Mouse (Mus musculus) embryonic facial prominence, embryonic 15.5 days (tissue): ENCODE measurements around the gene Phf11b. TPM values are rescaled to one million over a fixed set of nuclear protein-coding genes. Genes with fewer than 3 reads are reported as not detected.
"Not testable (repeated sequence)": the region's sequence is repeated elsewhere in the genome, so short reads cannot be mapped to it uniquely, and the experiment has no call there.

Experiments used
- ATAC-seq: fragments of 200-750 bp; cut with Nextera tagmentation; 2 replicates; pipeline ENCODE4 v1.8.0; 2017; ENCODE audit warnings: low read depth, moderate TSS enrichment; ENCODE audit not compliant: insufficient number of reproducible peaks, low FRiP score, low TSS enrichment
- H3K27ac ChIP-seq: fragments of 300-500 bp; sonication (generic); replicated peaks from 2 replicates; pipeline ENCODE4 v1.5.1; 2015; ENCODE audit warnings: mild to moderate bottlenecking, inconsistent platforms
- H3K27me3 ChIP-seq: fragments of 300-500 bp; sonication (generic); 2 replicates; pipeline ENCODE4 v1.6.1; 2015; ENCODE audit warnings: inconsistent platforms
- H3K36me3 ChIP-seq: fragments of 300-500 bp; sonication (generic); 2 replicates; pipeline ENCODE4 v1.6.1; 2015; ENCODE audit warnings: mild to moderate bottlenecking, inconsistent platforms
- H3K4me1 ChIP-seq: fragments of 300-500 bp; sonication (generic); 2 replicates; pipeline ENCODE4 v1.6.1; 2015; ENCODE audit warnings: inconsistent platforms
- H3K4me2 ChIP-seq: fragments of 300-500 bp; sonication (generic); replicated peaks from 2 replicates; pipeline ENCODE4 v1.6.1; 2015; ENCODE audit warnings: mild to moderate bottlenecking, inconsistent platforms
- H3K4me3 ChIP-seq: fragments of 300-500 bp; sonication (generic); replicated peaks from 2 replicates; pipeline ENCODE4 v1.5.1; 2015; ENCODE audit warnings: mild to moderate bottlenecking, inconsistent platforms
- H3K9ac ChIP-seq: fragments of 300-500 bp; sonication (generic); 2 replicates; pipeline ENCODE4 v1.6.1; 2015; ENCODE audit warnings: inconsistent platforms
- H3K9me3 ChIP-seq: fragments of 300-500 bp; sonication (generic); replicated peaks from 2 replicates; pipeline ENCODE4 v1.6.1; 2016; ENCODE audit warnings: inconsistent platforms
- WGBS: fragments of 180-500 bp; shearing (Covaris S2); methylation state at CpG from one replicate; pipeline ENCODE4 v1.1.7; 2015; 5-methylcytosine and 5-hydroxymethylcytosine counted together
- polyA plus RNA-seq: library from polyadenylated mRNA; unstranded; fragments of >200 nt; fragmentation: Nextera tagmentation; extraction: Ambion mirVana; gene quantifications from 2 replicates; pipeline ENCODE4 v1.2.1, GENCODE M21; 2015

Phf11b gene
- 0.85 and 1.1 TPM in 2 replicates for polyA plus RNA-seq

GRCm38 (mm10) chr14:59341189-59341588 is at the start of gene Phf11b:
Gene Phf11b (minus strand): TSS chr14:59341351.
- not testable (repeated sequence) for H3K4me1 ChIP-seq, H3K27ac ChIP-seq, H3K36me3 ChIP-seq, H3K4me3 ChIP-seq, H3K4me2 ChIP-seq, H3K9me3 ChIP-seq, H3K9ac ChIP-seq, H3K27me3 ChIP-seq, ATAC-seq
- WGBS = 74% methylated on average over 1 of the region's 1 CpGs

- H3K36me3 ChIP-seq, ATAC-seq, H3K27ac ChIP-seq, H3K4me3 ChIP-seq, H3K4me2 ChIP-seq, H3K9ac ChIP-seq, H3K27me3 ChIP-seq, H3K9me3 ChIP-seq, H3K4me1 ChIP-seq: not testable (repeated sequence)
- WGBS = 53% methylated on average over 4 of the region's 4 CpGs
Measured at GRCm38 (mm10) chr14:59390181-59390580, 49.0 kb upstream of the Phf11b start.

GRCm38 (mm10) chr14:59389532-59389931 is 48.4 kb upstream of the Phf11b start:
- Histone ChIP-seq H3K4me1 (no peaks in the 10 kb centered on the region), H3K36me3 (no peaks in the 10 kb centered on the region), H3K27ac (no peak overlapping the region), H3K27me3 (no peaks in the 10 kb centered on the region), H3K4me2 (no peak overlapping the region), H3K4me3 (no peak overlapping the region), H3K9ac (no peak overlapping the region), H3K9me3 (no peaks in the 10 kb centered on the region)
- 54% methylated on average over 1 of the region's 1 CpGs for WGBS
- ATAC-seq = no peak

- no peaks in the 10 kb centered on the region for H3K4me1 ChIP-seq
- no peaks in the 10 kb centered on the region for H3K9me3 ChIP-seq
- ATAC-seq = no peak
- no peak overlapping the region for H3K27ac ChIP-seq
- H3K4me2 ChIP-seq = no peak overlapping the region
- no peak overlapping the region for H3K4me3 ChIP-seq
- no peaks in the 10 kb centered on the region for H3K27me3 ChIP-seq
- H3K9ac ChIP-seq = no peak overlapping the region
- 91% methylated on average over 25 of the region's 25 CpGs for WGBS
- H3K36me3 ChIP-seq = no peaks in the 10 kb centered on the region
Measured at GRCm38 (mm10) chr14:59370348-59371068, 29.4 kb upstream of the Phf11b start.

- ATAC-seq = no peak
- Histone ChIP-seq H3K4me2 (no peak overlapping the region), H3K36me3 (no peaks in the 10 kb centered on the region), H3K27ac (no peak overlapping the region), H3K4me3 (no peak overlapping the region), H3K4me1 (peaks cover 5% of the 10 kb centered on the region; the same call in 1 of the 2 replicates), H3K9me3 (no peaks in the 10 kb centered on the region), H3K9ac (no peak overlapping the region), H3K27me3 (no peaks in the 10 kb centered on the region)
- 73% methylated on average over 8 of the region's 8 CpGs for WGBS
Measured at GRCm38 (mm10) chr14:59366386-59367105, 25.4 kb upstream of the Phf11b start.

GRCm38 (mm10) chr14:59365244-59365644 is 24.1 kb upstream of the Phf11b start, which contains the start of gene Phf11d:
Gene Phf11d (minus strand): TSS chr14:59365470.
- H3K36me3 ChIP-seq = no peaks in the 10 kb centered on the region
- H3K4me3 ChIP-seq = no peak within 1 kb of the TSS
- H3K4me2 ChIP-seq = peak within 1 kb of the TSS; percentile 26
- no peaks in the 10 kb centered on the region for H3K9me3 ChIP-seq
- 50% methylated on average over 6 of the region's 6 CpGs for WGBS
- no peak for ATAC-seq
- H3K27me3 ChIP-seq = no peaks in the 10 kb centered on the region
- H3K27ac ChIP-seq = peak within 1 kb of the TSS; percentile 58
- H3K9ac ChIP-seq = no peak within 1 kb of the TSS
- H3K4me1 ChIP-seq = peaks cover 5% of the 10 kb centered on the region; the same call in 1 of the 2 replicates

GRCm38 (mm10) chr14:59339541-59339940 is 1.6 kb downstream of the Phf11b start:
- Histone ChIP-seq H3K9ac (no peak overlapping the region), H3K27ac (no peak overlapping the region), H3K4me1 (no peaks in the 10 kb centered on the region), H3K4me2 (no peak overlapping the region), H3K27me3 (no peaks in the 10 kb centered on the region), H3K36me3 (no peaks in the 10 kb centered on the region), H3K9me3 (no peaks in the 10 kb centered on the region), H3K4me3 (no peak overlapping the region)
- 82% methylated on average over 1 of the region's 1 CpGs for WGBS
- ATAC-seq = no peak

- 60% methylated on average over 3 of the region's 3 CpGs for WGBS
Measured at GRCm38 (mm10) chr14:59336056-59336455, 5.1 kb downstream of the Phf11b start.

GRCm38 (mm10) chr14:59330499-59330898 is 10.7 kb downstream of the Phf11b start:
- H3K9ac ChIP-seq, H3K27me3 ChIP-seq, H3K4me3 ChIP-seq, H3K27ac ChIP-seq, H3K4me1 ChIP-seq, H3K4me2 ChIP-seq, H3K9me3 ChIP-seq, ATAC-seq, H3K36me3 ChIP-seq: not testable (repeated sequence)
- 41% methylated on average over 3 of the region's 3 CpGs for WGBS

More at GRCm38 (mm10) chr14:59336056-59336455, 5.1 kb downstream of the Phf11b start:
- ATAC-seq, H3K4me3 ChIP-seq, H3K36me3 ChIP-seq, H3K9me3 ChIP-seq, H3K9ac ChIP-seq, H3K27me3 ChIP-seq, H3K4me2 ChIP-seq, H3K4me1 ChIP-seq, H3K27ac ChIP-seq: not testable (repeated sequence)

- H3K4me1 ChIP-seq, H3K27ac ChIP-seq, ATAC-seq, H3K9me3 ChIP-seq, H3K4me2 ChIP-seq, H3K9ac ChIP-seq, H3K4me3 ChIP-seq, H3K27me3 ChIP-seq, H3K36me3 ChIP-seq: not testable (repeated sequence)
- 62% methylated on average over 6 of the region's 6 CpGs for WGBS
Measured at GRCm38 (mm10) chr14:59319970-59320369, 21.2 kb downstream of the Phf11b start.

GRCm38 (mm10) chr14:59319036-59319435 is 22.1 kb downstream of the Phf11b start:
- H3K4me1 ChIP-seq, H3K4me2 ChIP-seq, H3K9me3 ChIP-seq, ATAC-seq, H3K27me3 ChIP-seq, H3K36me3 ChIP-seq, H3K27ac ChIP-seq, H3K9ac ChIP-seq, H3K4me3 ChIP-seq: not testable (repeated sequence)
- WGBS = 79% methylated on average over 3 of the region's 3 CpGs
